Mouse (Mus musculus) midbrain, postnatal 0 days (tissue): Measurements from ENCODE around the gene Xpo5. TPM values are rescaled to one million over a fixed set of nuclear protein-coding genes. Genes with fewer than 3 reads are reported as not detected.

Experiments
- ATAC-seq: fragments of 200-750 bp; cut with Nextera tagmentation; 2 replicates; pipeline ENCODE4 v1.8.0; 2017; ENCODE audit warnings: moderate number of reproducible peaks, mild to moderate bottlenecking, moderate TSS enrichment, moderate library complexity; ENCODE audit not compliant: low FRiP score
- DNase-seq: peaks from one replicate; pipeline ENCODE4 v3.0.0-alpha.2; 2015; ENCODE audit warnings: low spot score
- H3K27ac ChIP-seq: fragments of 300-500 bp; sonication (generic); 2 replicates; pipeline ENCODE4 v1.5.1; 2014; ENCODE audit warnings: low read depth, mild to moderate bottlenecking, low read length, mixed read lengths
- H3K27me3 ChIP-seq: fragments of 300-500 bp; sonication (generic); 2 replicates; pipeline ENCODE4 v1.6.1; 2014; ENCODE audit warnings: low read length, control low read depth, mixed read lengths; ENCODE audit not compliant: insufficient read depth
- H3K36me3 ChIP-seq: fragments of 300-500 bp; sonication (generic); 2 replicates; pipeline ENCODE4 v1.6.1; 2014; ENCODE audit warnings: low read length, control low read depth, mixed read lengths; ENCODE audit not compliant: insufficient read depth
- H3K4me1 ChIP-seq: fragments of 300-500 bp; sonication (generic); 2 replicates; pipeline ENCODE4 v1.6.1; 2014; ENCODE audit warnings: mild to moderate bottlenecking, control low read depth, antibody characterized with exemption, low read length, mixed read lengths; ENCODE audit not compliant: insufficient read depth
- H3K4me2 ChIP-seq: fragments of 300-500 bp; sonication (generic); 2 replicates; pipeline ENCODE4 v1.6.1; 2014; ENCODE audit warnings: low read depth, mild to moderate bottlenecking, low read length, mixed read lengths; ENCODE audit not compliant: poor library complexity, severe bottlenecking
- H3K4me3 ChIP-seq: fragments of 300-500 bp; sonication (generic); 2 replicates; pipeline ENCODE4 v1.5.1; 2014; ENCODE audit warnings: low read depth, mild to moderate bottlenecking, low read length, moderate library complexity
- H3K9ac ChIP-seq: fragments of 300-500 bp; sonication (generic); replicated peaks from 2 replicates; pipeline ENCODE4 v1.6.1; 2014; ENCODE audit warnings: mild to moderate bottlenecking, low read length, moderate library complexity, mixed read lengths; ENCODE audit not compliant: poor library complexity, severe bottlenecking
- H3K9me3 ChIP-seq: fragments of 300-500 bp; sonication (generic); 2 replicates; pipeline ENCODE4 v1.6.1; 2016; ENCODE audit warnings: low read length, control low read depth
- CTCF ChIP-seq: IDR thresholded peaks from 2 replicates; pipeline ENCODE4 v1.5.1; 2016; ENCODE audit warnings: antibody characterized with exemption, mild to moderate bottlenecking
- WGBS: fragments of 180-500 bp; shearing (Covaris S2); extraction: QIAGEN DNeasy Blood & Tissue Kit; methylation state at CpG from one replicate; pipeline ENCODE4 v1.1.7; 2014; 5-methylcytosine and 5-hydroxymethylcytosine counted together
- polyA plus RNA-seq: library from polyadenylated mRNA; unstranded; fragments of >200 nt; fragmentation: Nextera tagmentation; extraction: Ambion mirVana; gene quantifications from 2 replicates; pipeline ENCODE4 v1.2.1, GENCODE M21; 2015
- total RNA-seq: library from RNA; depleted of rRNA; stranded (reverse); fragments of >200 nt; gene quantifications from 2 replicates; pipeline ENCODE4 v1.2.3, GENCODE M21; 2014; rRNA removed

Xpo5 gene
- total RNA-seq (50.5 and 56.7 TPM in 2 replicates), polyA plus RNA-seq (23.6 and 24.0 TPM in 2 replicates)

- under 1% methylated on average over 60 of the region's 66 CpGs for WGBS
- H3K4me1 ChIP-seq, result peaks cover 18% of the 10 kb centered on the region
- peak within 1 kb of the TSS; percentile 74 for H3K27ac ChIP-seq
- peak within 1 kb of the TSS; percentile 82 for H3K4me3 ChIP-seq
- peak; percentile 93 for ATAC-seq
- H3K4me2 ChIP-seq, result peak within 1 kb of the TSS; percentile 85
- TF ChIP-seq CTCF, result peak; percentile 26; the same call in 1 of the 2 replicates
- peak within 1 kb of the TSS; percentile 74 for H3K9ac ChIP-seq
- H3K9me3 ChIP-seq, result no peaks in the 10 kb centered on the region
- no peaks in the 10 kb centered on the region for H3K27me3 ChIP-seq
- peak; percentile 96 for DNase-seq
- peaks cover 20% of the 10 kb centered on the region for H3K36me3 ChIP-seq
These were observed at the start of gene Xpo5, which contains the start of gene Polh for GRCm38 (mm10) chr17:46202421-46203071. TSS of gene Xpo5 (plus strand) at chr17:46202782. TSS of gene Polh (minus strand) at chr17:46202645.

- peak within 1 kb of the TSS; percentile 62 for H3K9ac ChIP-seq
- WGBS, result 6% methylated on average over 33 of the region's 33 CpGs
- peak within 1 kb of the TSS; percentile 57 for H3K27ac ChIP-seq
- no peaks in the 10 kb centered on the region for H3K9me3 ChIP-seq
- peak within 1 kb of the TSS; percentile 95 for H3K4me2 ChIP-seq
- H3K36me3 ChIP-seq, result peaks cover 4% of the 10 kb centered on the region; the same call in 1 of the 2 replicates
- H3K4me1 ChIP-seq, result peaks cover 6% of the 10 kb centered on the region; the same call in 1 of the 2 replicates
- H3K27me3 ChIP-seq, result no peaks in the 10 kb centered on the region
- H3K4me3 ChIP-seq, result peak within 1 kb of the TSS; percentile 59
- DNase-seq, result peak; percentile 96
- peak; percentile 89 for ATAC-seq
- TF ChIP-seq CTCF, result no peak
These were observed 49.5 kb upstream of the Xpo5 start, which contains the start of gene Mad2l1bp for GRCm38 (mm10) chr17:46152847-46153782. TSS of gene Mad2l1bp (minus strand) at chr17:46153553.

GRCm38 (mm10) chr17:46154336-46154735 is 48.2 kb upstream of the Xpo5 start:
- Histone ChIP-seq H3K27me3 (no peaks in the 10 kb centered on the region), H3K9ac (no peak overlapping the region), H3K27ac (no peak overlapping the region), H3K9me3 (no peaks in the 10 kb centered on the region), H3K4me3 (no peak overlapping the region), H3K4me2 (no peak overlapping the region), H3K4me1 (peaks cover 6% of the 10 kb centered on the region; the same call in 1 of the 2 replicates), H3K36me3 (no peaks in the 10 kb centered on the region)
- DNase-seq (no peak), ATAC-seq (no peak)
- 94% methylated on average over 3 of the region's 3 CpGs for WGBS
- no peak for TF ChIP-seq CTCF

- ATAC-seq, result no peak
- Histone ChIP-seq H3K4me3 (no peak overlapping the region), H3K4me1 (peaks cover 6% of the 10 kb centered on the region; the same call in 1 of the 2 replicates), H3K9ac (no peak overlapping the region), H3K9me3 (no peaks in the 10 kb centered on the region), H3K4me2 (no peak overlapping the region), H3K27me3 (no peaks in the 10 kb centered on the region), H3K27ac (no peak overlapping the region), H3K36me3 (no peaks in the 10 kb centered on the region)
- no peak for DNase-seq
- WGBS, result 87% methylated on average over 5 of the region's 5 CpGs
- TF ChIP-seq CTCF, result no peak
These were observed 45.9 kb upstream of the Xpo5 start for GRCm38 (mm10) chr17:46156680-46157079.

GRCm38 (mm10) chr17:46157131-46157530 is 45.5 kb upstream of the Xpo5 start:
- WGBS, result 84% methylated on average over 8 of the region's 8 CpGs
- Histone ChIP-seq H3K36me3 (no peaks in the 10 kb centered on the region), H3K4me1 (peaks cover 6% of the 10 kb centered on the region; the same call in 1 of the 2 replicates), H3K4me3 (no peak overlapping the region), H3K9ac (no peak overlapping the region), H3K9me3 (no peaks in the 10 kb centered on the region), H3K27ac (no peak overlapping the region), H3K27me3 (no peaks in the 10 kb centered on the region), H3K4me2 (no peak overlapping the region)
- DNase-seq (no peak), ATAC-seq (no peak)
- TF ChIP-seq CTCF, result no peak
